Mouse (Mus musculus) forebrain, embryonic 13.5 days (tissue): Measurements from ENCODE around the gene Srsf3. TPM values are rescaled to one million over a fixed set of nuclear protein-coding genes. Genes with fewer than 3 reads are reported as not detected.
"Not testable (repeated sequence)": the region's sequence is repeated elsewhere in the genome, so short reads cannot be mapped to it uniquely, and the experiment has no call there.

Experiments used
- ATAC-seq: fragments of 200-750 bp; cut with Nextera tagmentation; 2 replicates; pipeline ENCODE4 v1.8.0; 2017
- H3K27ac ChIP-seq: fragments of 300-500 bp; sonication (generic); 2 replicates; pipeline ENCODE4 v1.5.1; 2015; ENCODE audit warnings: inconsistent platforms, mild to moderate bottlenecking, moderate library complexity
- H3K27me3 ChIP-seq: fragments of 300-500 bp; sonication (generic); 2 replicates; pipeline ENCODE4 v1.6.1; 2015; ENCODE audit warnings: mild to moderate bottlenecking, inconsistent platforms
- H3K36me3 ChIP-seq: fragments of 300-500 bp; sonication (generic); 2 replicates; pipeline ENCODE4 v1.6.1; 2015; ENCODE audit warnings: mild to moderate bottlenecking, inconsistent platforms; ENCODE audit not compliant: poor library complexity, severe bottlenecking
- H3K4me1 ChIP-seq: fragments of 300-500 bp; sonication (generic); 2 replicates; pipeline ENCODE4 v1.6.1; 2015; ENCODE audit warnings: inconsistent platforms
- H3K4me2 ChIP-seq: fragments of 300-500 bp; sonication (generic); 2 replicates; pipeline ENCODE4 v1.6.1; 2015; ENCODE audit warnings: inconsistent platforms, mild to moderate bottlenecking, moderate library complexity
- H3K4me3 ChIP-seq: fragments of 300-500 bp; sonication (generic); 2 replicates; pipeline ENCODE4 v1.5.1; 2015; ENCODE audit warnings: mild to moderate bottlenecking, inconsistent platforms
- H3K9ac ChIP-seq: fragments of 300-500 bp; sonication (generic); 2 replicates; pipeline ENCODE4 v1.6.1; 2015; ENCODE audit warnings: mild to moderate bottlenecking, inconsistent platforms
- H3K9me3 ChIP-seq: fragments of 300-500 bp; sonication (generic); replicated peaks from 2 replicates; pipeline ENCODE4 v1.6.1; 2016; ENCODE audit warnings: inconsistent platforms
- WGBS: fragments of 180-500 bp; shearing (Covaris S2); methylation state at CpG from one replicate; pipeline ENCODE4 v1.1.7; 2015; 5-methylcytosine and 5-hydroxymethylcytosine counted together
- polyA plus RNA-seq: library from polyadenylated mRNA; unstranded; fragments of >200 nt; fragmentation: Nextera tagmentation; extraction: Ambion mirVana; gene quantifications from 2 replicates; pipeline ENCODE4 v1.2.1, GENCODE M21; 2015

The Srsf3 gene
- 751 and 753 TPM in 2 replicates for polyA plus RNA-seq

GRCm38 (mm10) chr17:29032274-29033069, at the start of gene Srsf3:
TSS of gene Srsf3 (plus strand) at chr17:29032628.
- Histone ChIP-seq H3K4me2 (peak within 1 kb of the TSS; percentile 88), H3K36me3 (peaks cover 16% of the 10 kb centered on the region), H3K9ac (peak within 1 kb of the TSS; percentile 97), H3K27me3 (no peaks in the 10 kb centered on the region), H3K27ac (peak within 1 kb of the TSS; percentile 99), H3K4me1 (peaks cover 33% of the 10 kb centered on the region), H3K9me3 (no peaks in the 10 kb centered on the region), H3K4me3 (peak within 1 kb of the TSS; percentile 73)
- under 1% methylated on average over 76 of the region's 77 CpGs for WGBS
- ATAC-seq: peak; percentile 99

GRCm38 (mm10) chr17:28984724-28985420, 47.6 kb upstream of the Srsf3 start:
- no peak for ATAC-seq
- no peak overlapping the region for H3K4me3 ChIP-seq
- H3K27ac ChIP-seq: no peak overlapping the region
- H3K27me3 ChIP-seq: no peaks in the 10 kb centered on the region
- H3K36me3 ChIP-seq: peaks cover 89% of the 10 kb centered on the region
- WGBS: 97% methylated on average over 1 of the region's 1 CpGs
- H3K9ac ChIP-seq: no peak overlapping the region
- H3K4me1 ChIP-seq: no peaks in the 10 kb centered on the region
- no peak overlapping the region for H3K4me2 ChIP-seq
- no peaks in the 10 kb centered on the region for H3K9me3 ChIP-seq

- H3K4me1 ChIP-seq: peaks cover 17% of the 10 kb centered on the region
- no peak overlapping the region for H3K4me2 ChIP-seq
- H3K27ac ChIP-seq: no peak overlapping the region
- H3K36me3 ChIP-seq: peaks cover 87% of the 10 kb centered on the region
- H3K27me3 ChIP-seq: no peaks in the 10 kb centered on the region
- no peak overlapping the region for H3K4me3 ChIP-seq
- ATAC-seq: no peak
- no peak overlapping the region for H3K9ac ChIP-seq
- H3K9me3 ChIP-seq: no peaks in the 10 kb centered on the region
These were observed 45.6 kb upstream of the Srsf3 start for GRCm38 (mm10) chr17:28986833-28987232.

- 62% methylated on average over 4 of the region's 4 CpGs for WGBS
- Histone ChIP-seq H3K36me3 (peaks cover 78% of the 10 kb centered on the region), H3K4me1 (peaks cover 19% of the 10 kb centered on the region), H3K4me3 (no peak overlapping the region), H3K27me3 (no peaks in the 10 kb centered on the region), H3K9ac (no peak overlapping the region), H3K4me2 (no peak overlapping the region), H3K27ac (no peak overlapping the region), H3K9me3 (no peaks in the 10 kb centered on the region)
- no peak for ATAC-seq
These were observed 44.7 kb upstream of the Srsf3 start for GRCm38 (mm10) chr17:28987713-28988112.

GRCm38 (mm10) chr17:28988291-28988690, 44.1 kb upstream of the Srsf3 start:
- 92% methylated on average over 4 of the region's 4 CpGs for WGBS
- peaks cover 72% of the 10 kb centered on the region for H3K36me3 ChIP-seq
- H3K4me1 ChIP-seq: peaks cover 19% of the 10 kb centered on the region
- no peaks in the 10 kb centered on the region for H3K9me3 ChIP-seq
- H3K4me3 ChIP-seq: no peak overlapping the region
- ATAC-seq: no peak
- no peak overlapping the region for H3K27ac ChIP-seq
- H3K4me2 ChIP-seq: no peak overlapping the region
- no peaks in the 10 kb centered on the region for H3K27me3 ChIP-seq
- H3K9ac ChIP-seq: no peak overlapping the region

GRCm38 (mm10) chr17:28988996-28989395, 43.4 kb upstream of the Srsf3 start:
- Histone ChIP-seq H3K4me1 (peaks cover 19% of the 10 kb centered on the region), H3K4me2 (no peak overlapping the region), H3K4me3 (no peak overlapping the region), H3K9ac (no peak overlapping the region), H3K27ac (no peak overlapping the region), H3K36me3 (peaks cover 65% of the 10 kb centered on the region), H3K27me3 (no peaks in the 10 kb centered on the region), H3K9me3 (no peaks in the 10 kb centered on the region)
- 87% methylated on average over 3 of the region's 3 CpGs for WGBS
- no peak for ATAC-seq

- no peak overlapping the region for H3K4me2 ChIP-seq
- H3K4me1 ChIP-seq: peaks cover 19% of the 10 kb centered on the region
- peaks cover 64% of the 10 kb centered on the region for H3K36me3 ChIP-seq
- H3K27ac ChIP-seq: no peak overlapping the region
- WGBS: 67% methylated on average over 4 of the region's 4 CpGs
- no peaks in the 10 kb centered on the region for H3K9me3 ChIP-seq
- no peaks in the 10 kb centered on the region for H3K27me3 ChIP-seq
- H3K9ac ChIP-seq: no peak overlapping the region
- H3K4me3 ChIP-seq: no peak overlapping the region
- no peak for ATAC-seq
These were observed 42.4 kb upstream of the Srsf3 start for GRCm38 (mm10) chr17:28990060-28990459.

- Histone ChIP-seq H3K4me1 (peaks cover 19% of the 10 kb centered on the region), H3K4me2 (no peak overlapping the region), H3K27ac (no peak overlapping the region), H3K27me3 (no peaks in the 10 kb centered on the region), H3K4me3 (no peak overlapping the region), H3K9ac (no peak overlapping the region), H3K9me3 (no peaks in the 10 kb centered on the region), H3K36me3 (peaks cover 54% of the 10 kb centered on the region)
- ATAC-seq: no peak
- 67% methylated on average over 9 of the region's 9 CpGs for WGBS
These were observed 41.1 kb upstream of the Srsf3 start for GRCm38 (mm10) chr17:28991286-28991685.

GRCm38 (mm10) chr17:28992105-28992504, 40.3 kb upstream of the Srsf3 start:
- H3K4me1 ChIP-seq: peaks cover 19% of the 10 kb centered on the region
- ATAC-seq: no peak
- WGBS: 36% methylated on average over 7 of the region's 7 CpGs
- H3K27me3 ChIP-seq: no peaks in the 10 kb centered on the region
- no peak overlapping the region for H3K4me3 ChIP-seq
- no peak overlapping the region for H3K4me2 ChIP-seq
- H3K27ac ChIP-seq: no peak overlapping the region
- H3K9me3 ChIP-seq: no peaks in the 10 kb centered on the region
- peaks cover 54% of the 10 kb centered on the region for H3K36me3 ChIP-seq
- no peak overlapping the region for H3K9ac ChIP-seq

GRCm38 (mm10) chr17:28993004-28993403, 39.4 kb upstream of the Srsf3 start:
- not testable (repeated sequence) for H3K27ac ChIP-seq, H3K9me3 ChIP-seq, H3K9ac ChIP-seq, ATAC-seq, H3K27me3 ChIP-seq, H3K4me2 ChIP-seq, H3K4me3 ChIP-seq
- 94% methylated on average over 1 of the region's 1 CpGs for WGBS
- peaks cover 52% of the 10 kb centered on the region for H3K36me3 ChIP-seq
- peaks cover 19% of the 10 kb centered on the region for H3K4me1 ChIP-seq

- no peak overlapping the region for H3K4me2 ChIP-seq
- H3K9me3 ChIP-seq: no peaks in the 10 kb centered on the region
- no peak overlapping the region for H3K27ac ChIP-seq
- 71% methylated on average over 4 of the region's 4 CpGs for WGBS
- H3K9ac ChIP-seq: no peak overlapping the region
- ATAC-seq: no peak
- no peak overlapping the region for H3K4me3 ChIP-seq
- peaks cover 55% of the 10 kb centered on the region for H3K36me3 ChIP-seq
- H3K27me3 ChIP-seq: no peaks in the 10 kb centered on the region
- peaks cover 19% of the 10 kb centered on the region for H3K4me1 ChIP-seq
These were observed 37.8 kb upstream of the Srsf3 start for GRCm38 (mm10) chr17:28994615-28995014.

- Histone ChIP-seq H3K4me1 (peaks cover 8% of the 10 kb centered on the region), H3K4me3 (no peak overlapping the region), H3K27me3 (no peaks in the 10 kb centered on the region), H3K9ac (no peak overlapping the region), H3K9me3 (no peaks in the 10 kb centered on the region), H3K36me3 (peaks cover 51% of the 10 kb centered on the region), H3K27ac (no peak overlapping the region), H3K4me2 (no peak overlapping the region)
- WGBS: 90% methylated on average over 6 of the region's 6 CpGs
- ATAC-seq: no peak
These were observed 32.0 kb upstream of the Srsf3 start for GRCm38 (mm10) chr17:29000465-29000864.
